Mouse (Mus musculus) embryonic facial prominence, embryonic 13.5 days (tissue): Measurements from ENCODE around the gene Akap11. TPM values are rescaled to one million over a fixed set of nuclear protein-coding genes. Genes with fewer than 3 reads are reported as not detected.
A peak's percentile ranks its signal among the peaks of the same experiment; 100 is the strongest.
"Not testable (repeated sequence)": the region's sequence is repeated elsewhere in the genome, so short reads cannot be mapped to it uniquely, and the experiment has no call there.

Source experiments
- ATAC-seq: fragments of 200-750 bp; cut with Nextera tagmentation; 2 replicates; pipeline ENCODE4 v1.8.0; 2017; ENCODE audit warnings: low read depth; ENCODE audit not compliant: insufficient number of reproducible peaks, insufficient read depth, low FRiP score, low TSS enrichment
- H3K27ac ChIP-seq: fragments of 300-500 bp; sonication (generic); 2 replicates; pipeline ENCODE4 v1.5.1; 2015; ENCODE audit warnings: moderate library complexity, mild to moderate bottlenecking, inconsistent platforms
- H3K27me3 ChIP-seq: fragments of 300-500 bp; sonication (generic); 2 replicates; pipeline ENCODE4 v1.6.1; 2015; ENCODE audit warnings: mild to moderate bottlenecking, inconsistent platforms
- H3K36me3 ChIP-seq: fragments of 300-500 bp; sonication (generic); 2 replicates; pipeline ENCODE4 v1.6.1; 2015; ENCODE audit warnings: mild to moderate bottlenecking, inconsistent platforms
- H3K4me1 ChIP-seq: fragments of 300-500 bp; sonication (generic); 2 replicates; pipeline ENCODE4 v1.6.1; 2015; ENCODE audit warnings: inconsistent platforms
- H3K4me2 ChIP-seq: fragments of 300-500 bp; sonication (generic); 2 replicates; pipeline ENCODE4 v1.6.1; 2015; ENCODE audit warnings: moderate library complexity, mild to moderate bottlenecking, inconsistent platforms
- H3K4me3 ChIP-seq: fragments of 300-500 bp; sonication (generic); 2 replicates; pipeline ENCODE4 v1.5.1; 2015; ENCODE audit warnings: mild to moderate bottlenecking, inconsistent platforms
- H3K9ac ChIP-seq: fragments of 300-500 bp; sonication (generic); 2 replicates; pipeline ENCODE4 v1.6.1; 2015; ENCODE audit warnings: mild to moderate bottlenecking, inconsistent platforms
- H3K9me3 ChIP-seq: fragments of 300-500 bp; sonication (generic); 2 replicates; pipeline ENCODE4 v1.6.1; 2016; ENCODE audit warnings: inconsistent platforms
- WGBS: fragments of 180-500 bp; shearing (Covaris S2); methylation state at CpG from one replicate; pipeline ENCODE4 v1.1.7; 2015; ENCODE audit warnings: mixed read lengths; 5-methylcytosine and 5-hydroxymethylcytosine counted together
- polyA plus RNA-seq: library from polyadenylated mRNA; unstranded; fragments of >200 nt; fragmentation: Nextera tagmentation; extraction: Ambion mirVana; gene quantifications from 2 replicates; pipeline ENCODE4 v1.2.1, GENCODE M21; 2015

The Akap11 gene
- 22.3 and 24.0 TPM in 2 replicates for polyA plus RNA-seq

- Histone ChIP-seq H3K4me2 (peak within 1 kb of the TSS; percentile 79), H3K36me3 (no peaks in the 10 kb centered on the region), H3K4me3 (peak within 1 kb of the TSS; percentile 91), H3K9me3 (no peaks in the 10 kb centered on the region), H3K4me1 (peaks cover 21% of the 10 kb centered on the region), H3K27me3 (no peaks in the 10 kb centered on the region), H3K27ac (peak within 1 kb of the TSS; percentile 78), H3K9ac (peak within 1 kb of the TSS; percentile 99)
- under 1% methylated on average over 66 of the region's 82 CpGs for WGBS
- peak; percentile 96 for ATAC-seq
Measured at GRCm38 (mm10) chr14:78536281-78537165, at the start of gene Akap11. Akap11 (minus strand) TSS chr14:78536808.

- H3K9ac ChIP-seq, result no peak overlapping the region
- H3K4me3 ChIP-seq, result no peak overlapping the region
- H3K27ac ChIP-seq, result no peak overlapping the region
- peaks cover 31% of the 10 kb centered on the region for H3K36me3 ChIP-seq
- H3K4me1 ChIP-seq, result no peaks in the 10 kb centered on the region
- no peak for ATAC-seq
- 90% methylated on average over 13 of the region's 13 CpGs for WGBS
- H3K4me2 ChIP-seq, result no peak overlapping the region
- H3K27me3 ChIP-seq, result no peaks in the 10 kb centered on the region
- no peaks in the 10 kb centered on the region for H3K9me3 ChIP-seq
Measured at GRCm38 (mm10) chr14:78584222-78584621, 47.6 kb upstream of the Akap11 start.

- no peaks in the 10 kb centered on the region for H3K27me3 ChIP-seq
- no peak for ATAC-seq
- H3K9me3 ChIP-seq, result no peaks in the 10 kb centered on the region
- H3K27ac ChIP-seq, result no peak overlapping the region
- H3K4me1 ChIP-seq, result no peaks in the 10 kb centered on the region
- H3K4me2 ChIP-seq, result no peak overlapping the region
- H3K36me3 ChIP-seq, result peaks cover 31% of the 10 kb centered on the region
- no peak overlapping the region for H3K9ac ChIP-seq
- no peak overlapping the region for H3K4me3 ChIP-seq
Measured at GRCm38 (mm10) chr14:78583168-78583567, 46.6 kb upstream of the Akap11 start.

- H3K9ac ChIP-seq, result no peak overlapping the region
- ATAC-seq, result no peak
- no peak overlapping the region for H3K4me3 ChIP-seq
- H3K4me2 ChIP-seq, result no peak overlapping the region
- peaks cover 27% of the 10 kb centered on the region for H3K36me3 ChIP-seq
- H3K9me3 ChIP-seq, result no peaks in the 10 kb centered on the region
- whole genome bisulfite sequencing, result 78% methylated on average over 13 of the region's 13 CpGs
- no peaks in the 10 kb centered on the region for H3K27me3 ChIP-seq
- no peak overlapping the region for H3K27ac ChIP-seq
- no peaks in the 10 kb centered on the region for H3K4me1 ChIP-seq
Measured at GRCm38 (mm10) chr14:78575899-78576298, 39.3 kb upstream of the Akap11 start.

- 88% methylated on average over 5 of the region's 5 CpGs for WGBS
- no peak for ATAC-seq
Measured at GRCm38 (mm10) chr14:78568410-78568809, 31.8 kb upstream of the Akap11 start.

GRCm38 (mm10) chr14:78566431-78566830 is 29.8 kb upstream of the Akap11 start:
- no peak overlapping the region for H3K4me2 ChIP-seq
- no peaks in the 10 kb centered on the region for H3K4me1 ChIP-seq
- H3K9me3 ChIP-seq, result no peaks in the 10 kb centered on the region
- WGBS, result 70% methylated on average over 4 of the region's 4 CpGs
- no peaks in the 10 kb centered on the region for H3K27me3 ChIP-seq
- H3K4me3 ChIP-seq, result no peak overlapping the region
- H3K36me3 ChIP-seq, result no peaks in the 10 kb centered on the region
- no peak overlapping the region for H3K27ac ChIP-seq
- no peak for ATAC-seq
- H3K9ac ChIP-seq, result no peak overlapping the region

More at GRCm38 (mm10) chr14:78568410-78568809, 31.8 kb upstream of the Akap11 start:
- Histone ChIP-seq H3K27me3 (no peaks in the 10 kb centered on the region), H3K9me3 (no peaks in the 10 kb centered on the region), H3K9ac (no peak overlapping the region), H3K4me2 (no peak overlapping the region), H3K4me3 (no peak overlapping the region), H3K27ac (no peak overlapping the region), H3K36me3 (peaks cover 5% of the 10 kb centered on the region; the same call in 1 of the 2 replicates), H3K4me1 (no peaks in the 10 kb centered on the region)

GRCm38 (mm10) chr14:78564292-78564691 is 27.7 kb upstream of the Akap11 start:
- ATAC-seq, result no peak
- no peak overlapping the region for H3K27ac ChIP-seq
- no peaks in the 10 kb centered on the region for H3K27me3 ChIP-seq
- no peaks in the 10 kb centered on the region for H3K36me3 ChIP-seq
- no peaks in the 10 kb centered on the region for H3K4me1 ChIP-seq
- no peak overlapping the region for H3K4me2 ChIP-seq
- H3K9me3 ChIP-seq, result no peaks in the 10 kb centered on the region
- 71% methylated on average over 2 of the region's 2 CpGs for WGBS
- H3K9ac ChIP-seq, result no peak overlapping the region
- no peak overlapping the region for H3K4me3 ChIP-seq

GRCm38 (mm10) chr14:78563211-78563610 is 26.6 kb upstream of the Akap11 start:
- Histone ChIP-seq H3K4me1 (no peaks in the 10 kb centered on the region), H3K9me3 (no peaks in the 10 kb centered on the region), H3K27ac (no peak overlapping the region), H3K36me3 (0 out of 2 replicates have a peak, but pooled peaks cover 3% of the 10 kb centered on the region), H3K9ac (no peak overlapping the region), H3K4me2 (no peak overlapping the region), H3K4me3 (no peak overlapping the region), H3K27me3 (no peaks in the 10 kb centered on the region)
- ATAC-seq, result no peak
- WGBS, result 79% methylated on average over 7 of the region's 7 CpGs

- Histone ChIP-seq H3K36me3 (0 out of 2 replicates have a peak, but pooled peaks cover 3% of the 10 kb centered on the region), H3K4me3 (no peak overlapping the region), H3K9me3 (no peaks in the 10 kb centered on the region), H3K4me1 (no peaks in the 10 kb centered on the region), H3K27me3 (no peaks in the 10 kb centered on the region), H3K9ac (no peak overlapping the region), H3K4me2 (no peak overlapping the region), H3K27ac (no peak overlapping the region)
- 81% methylated on average over 4 of the region's 4 CpGs for WGBS
- ATAC-seq, result no peak
Measured at GRCm38 (mm10) chr14:78562121-78562520, 25.5 kb upstream of the Akap11 start.

- no peaks in the 10 kb centered on the region for H3K9me3 ChIP-seq
- H3K4me1 ChIP-seq, result no peaks in the 10 kb centered on the region
- H3K4me3 ChIP-seq, result no peak overlapping the region
- no peak overlapping the region for H3K9ac ChIP-seq
- no peaks in the 10 kb centered on the region for H3K27me3 ChIP-seq
- H3K27ac ChIP-seq, result no peak overlapping the region
- 0 out of 2 replicates have a peak, but pooled peaks cover 3% of the 10 kb centered on the region for H3K36me3 ChIP-seq
- no peak for ATAC-seq
- WGBS, result 88% methylated on average over 8 of the region's 8 CpGs
- H3K4me2 ChIP-seq, result no peak overlapping the region
Measured at GRCm38 (mm10) chr14:78559042-78559441, 22.4 kb upstream of the Akap11 start.

GRCm38 (mm10) chr14:78554830-78555229 is 18.2 kb upstream of the Akap11 start:
- 66% methylated on average over 3 of the region's 3 CpGs for WGBS
- not testable (repeated sequence) for H3K9ac ChIP-seq, H3K27me3 ChIP-seq, H3K4me3 ChIP-seq, H3K36me3 ChIP-seq, H3K4me1 ChIP-seq, H3K27ac ChIP-seq, ATAC-seq, H3K4me2 ChIP-seq, H3K9me3 ChIP-seq

- Histone ChIP-seq H3K4me1 (no peaks in the 10 kb centered on the region), H3K36me3 (0 out of 2 replicates have a peak, but pooled peaks cover 3% of the 10 kb centered on the region), H3K4me2 (no peak overlapping the region), H3K4me3 (no peak overlapping the region), H3K9ac (no peak overlapping the region), H3K27me3 (no peaks in the 10 kb centered on the region), H3K9me3 (no peaks in the 10 kb centered on the region), H3K27ac (no peak overlapping the region)
- no peak for ATAC-seq
- 96% methylated on average over 6 of the region's 6 CpGs for WGBS
Measured at GRCm38 (mm10) chr14:78553661-78554060, 17.1 kb upstream of the Akap11 start.
